Comparison of ENCODE assay signal across 8 mouse cellular contexts in the genomic region with DNA sequence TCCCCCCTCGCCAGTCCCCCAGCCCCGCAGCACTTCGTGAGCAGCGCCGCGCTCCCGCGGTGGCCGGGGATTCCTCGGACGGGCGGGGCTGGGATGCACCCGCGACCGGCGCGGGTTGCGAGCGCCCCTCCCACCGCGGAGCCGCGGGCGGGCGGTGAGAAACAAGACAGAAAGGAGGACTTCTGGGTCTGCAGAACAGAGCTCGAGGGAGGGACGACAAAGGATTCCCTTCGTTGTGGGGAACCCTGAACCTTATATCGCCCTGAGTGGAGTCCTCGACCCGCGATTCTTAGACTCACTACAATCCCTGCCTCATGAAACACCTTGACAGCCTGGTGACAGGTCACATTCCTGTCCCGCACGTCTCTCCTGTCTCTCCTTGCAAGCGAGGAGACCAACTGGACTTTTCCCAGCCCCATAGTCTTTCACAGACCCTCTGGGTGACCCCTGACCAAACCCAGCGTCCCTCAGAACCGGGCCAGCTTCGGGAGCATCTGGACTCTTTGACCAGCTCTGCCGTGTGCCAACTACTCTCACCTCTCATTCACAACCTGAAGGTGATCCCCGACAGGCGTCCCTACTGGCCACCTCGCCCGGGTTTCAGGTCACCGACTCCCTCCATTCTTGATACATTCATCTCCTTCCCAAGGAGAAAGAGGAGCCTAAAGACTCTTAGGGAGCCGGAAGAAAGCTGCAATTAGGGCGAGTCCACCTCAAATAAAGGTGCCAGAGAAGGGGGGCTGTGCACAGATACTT. TPM values are rescaled to one million over a fixed set of nuclear protein-coding genes. Genes with fewer than 3 reads are reported as not detected.
DNase-seq lines count a peak whose midpoint lies in the region; ATAC-seq lines count a peak whose summit lies in the region.

No protein-coding gene starts in this region.

- no peak for DNase-seq in kidney, adult 8-10 months
- peak; percentile 36 for DNase-seq in Muller cell, postnatal 12 days (ENCODE audit: inconsistent ontology term)
- DNase-seq in limb, embryonic 11.5 days (ENCODE audit: low spot score) = peak; percentile 55
- DNase-seq in ovary, postnatal 14 days (ENCODE audit: low spot score) = no peak
- no peak for DNase-seq in frontal cortex, postnatal 10 days (ENCODE audit: low spot score in 2 of 2)

- ATAC-seq in kidney, embryonic 14.5 days (ENCODE audit: low FRiP score, low TSS enrichment) = no peak
- no peak for ATAC-seq in forebrain, embryonic 16.5 days
- no peak for ATAC-seq in limb, embryonic 11.5 days (ENCODE audit: insufficient number of reproducible peaks, low FRiP score, low TSS enrichment, low read depth)
- no peak for ATAC-seq in neural tube, embryonic 14.5 days (ENCODE audit: low read depth)

- 0 out of 2 replicates have a peak overlapping the region, but pooled peaks have one; percentile 59 for H3K27ac ChIP-seq in kidney, embryonic 14.5 days (ENCODE audit: low read depth, low read length)
- H3K27ac ChIP-seq in forebrain, embryonic 16.5 days (ENCODE audit: low read length) = peak overlapping the region; percentile 96
- peak overlapping the region; percentile 69 for H3K27ac ChIP-seq in limb, embryonic 11.5 days (replicated peaks; ENCODE audit: low read depth, low read length)
- peak overlapping the region; percentile 95 for H3K27ac ChIP-seq in neural tube, embryonic 14.5 days (ENCODE audit: low read depth, low read length)

- peak overlapping the region; percentile 49 for H3K4me3 ChIP-seq in kidney, embryonic 14.5 days (ENCODE audit: low read length)
- H3K4me3 ChIP-seq in forebrain, embryonic 16.5 days (replicated peaks; ENCODE audit: low read length) = peak overlapping the region; percentile 59
- H3K4me3 ChIP-seq in limb, embryonic 11.5 days (ENCODE audit: low read depth, low read length) = peak overlapping the region; percentile 37
- peak overlapping the region; percentile 51 for H3K4me3 ChIP-seq in neural tube, embryonic 14.5 days (ENCODE audit: low read depth, low read length)

- H3K9ac ChIP-seq in kidney, embryonic 14.5 days (ENCODE audit: low read depth, low read length) = peak overlapping the region; percentile 63
- peak overlapping the region; percentile 76 for H3K9ac ChIP-seq in forebrain, embryonic 16.5 days (replicated peaks; ENCODE audit: low read depth, low read length)
- peak overlapping the region; percentile 73 for H3K9ac ChIP-seq in limb, embryonic 11.5 days (ENCODE audit: low read length)
- H3K9ac ChIP-seq in neural tube, embryonic 14.5 days (replicated peaks; ENCODE audit: low read depth, low read length) = peak overlapping the region; percentile 63

- peaks cover 6% of the 10 kb centered on the region; the same call in 1 of the 2 replicates for H3K36me3 ChIP-seq in kidney, embryonic 14.5 days (ENCODE audit: control insufficient read depth, insufficient read depth, low read length)
- H3K36me3 ChIP-seq in forebrain, embryonic 16.5 days (ENCODE audit: control insufficient read depth, insufficient read depth) = 0 out of 2 replicates have a peak, but pooled peaks cover 5% of the 10 kb centered on the region
- H3K36me3 ChIP-seq in limb, embryonic 11.5 days (ENCODE audit: control insufficient read depth, insufficient read depth, low read length) = no peaks in the 10 kb centered on the region
- H3K36me3 ChIP-seq in neural tube, embryonic 14.5 days (ENCODE audit: control insufficient read depth, insufficient read depth, low read length) = no peaks in the 10 kb centered on the region

- WGBS in kidney, embryonic 14.5 days = under 1% methylated on average over 46 of the region's 46 CpGs
- under 1% methylated on average over 46 of the region's 46 CpGs for WGBS in forebrain, embryonic 16.5 days
- WGBS in limb, embryonic 11.5 days = under 1% methylated on average over 46 of the region's 46 CpGs
- 1% methylated on average over 46 of the region's 46 CpGs for WGBS in neural tube, embryonic 14.5 days

- H3K27me3 ChIP-seq in kidney, embryonic 14.5 days (ENCODE audit: control insufficient read depth, insufficient read depth, low read length) = peaks cover 34% of the 10 kb centered on the region
- H3K27me3 ChIP-seq in forebrain, embryonic 16.5 days (replicated peaks; ENCODE audit: control insufficient read depth, insufficient read depth, low read length) = no peaks in the 10 kb centered on the region; the same call in 1 of the 2 replicates
- peaks cover 18% of the 10 kb centered on the region for H3K27me3 ChIP-seq in limb, embryonic 11.5 days (ENCODE audit: control insufficient read depth, insufficient read depth, low read length)
- no peaks in the 10 kb centered on the region; the same call in 1 of the 2 replicates for H3K27me3 ChIP-seq in neural tube, embryonic 14.5 days (ENCODE audit: control insufficient read depth, insufficient read depth, low read length)

- peaks cover 38% of the 10 kb centered on the region for H3K4me1 ChIP-seq in kidney, embryonic 14.5 days (ENCODE audit: control insufficient read depth, insufficient read depth, low read length)
- peaks cover 49% of the 10 kb centered on the region for H3K4me1 ChIP-seq in forebrain, embryonic 16.5 days (replicated peaks; ENCODE audit: control insufficient read depth, insufficient read depth, low read length)
- peaks cover 37% of the 10 kb centered on the region for H3K4me1 ChIP-seq in limb, embryonic 11.5 days (ENCODE audit: control insufficient read depth, insufficient read depth, low read length)
- H3K4me1 ChIP-seq in neural tube, embryonic 14.5 days (ENCODE audit: control insufficient read depth, insufficient read depth, low read length) = peaks cover 43% of the 10 kb centered on the region

- H3K9me3 ChIP-seq in kidney, embryonic 14.5 days (ENCODE audit: control insufficient read depth, low read length) = no peaks in the 10 kb centered on the region
- H3K9me3 ChIP-seq in forebrain, embryonic 16.5 days (ENCODE audit: control insufficient read depth, low read length) = no peaks in the 10 kb centered on the region
- no peaks in the 10 kb centered on the region for H3K9me3 ChIP-seq in limb, embryonic 11.5 days (ENCODE audit: control insufficient read depth, low read length)
- no peaks in the 10 kb centered on the region for H3K9me3 ChIP-seq in neural tube, embryonic 14.5 days (ENCODE audit: control insufficient read depth, low read length)

- H3K4me2 ChIP-seq in kidney, embryonic 14.5 days (replicated peaks; ENCODE audit: low read depth, low read length) = peak overlapping the region; percentile 83
- peak overlapping the region; percentile 96 for H3K4me2 ChIP-seq in forebrain, embryonic 16.5 days (ENCODE audit: low read length)
- H3K4me2 ChIP-seq in limb, embryonic 11.5 days (ENCODE audit: low read depth, severe bottlenecking) = peak overlapping the region; percentile 93
- H3K4me2 ChIP-seq in neural tube, embryonic 14.5 days (ENCODE audit: low read depth, low read length) = peak overlapping the region; percentile 96

RNA-seq across cellular contexts. Expression of a gene that starts 1.1 kb away (rescaled TPM):
- polyA plus RNA-seq in kidney, embryonic 14.5 days (2014; fragmentation: Nextera tagmentation; extraction: Ambion mirVana) = 2.5 and 2.6 TPM in 2 replicates
- polyA plus RNA-seq in forebrain, embryonic 16.5 days (2015; fragmentation: Nextera tagmentation; extraction: Ambion mirVana) = 11.2 and 13.4 TPM in 2 replicates
- polyA plus RNA-seq in limb, embryonic 11.5 days (2014; fragmentation: Nextera tagmentation; extraction: Ambion mirVana) = 3.8 and 3.9 TPM in 2 replicates
- 12.6 and 13.0 TPM in 2 replicates for polyA plus RNA-seq in neural tube, embryonic 14.5 days (2014; fragmentation: Nextera tagmentation; extraction: Ambion mirVana)

RNA-seq across cellular contexts. Expression of a gene that starts 9.6 kb away (rescaled TPM):
- 117 and 142 TPM in 2 replicates for polyA plus RNA-seq in kidney, embryonic 14.5 days (2014; fragmentation: Nextera tagmentation; extraction: Ambion mirVana)
- 152 and 167 TPM in 2 replicates for polyA plus RNA-seq in forebrain, embryonic 16.5 days (2015; fragmentation: Nextera tagmentation; extraction: Ambion mirVana)
- polyA plus RNA-seq in limb, embryonic 11.5 days (2014; fragmentation: Nextera tagmentation; extraction: Ambion mirVana) = 154 and 161 TPM in 2 replicates
- 155 and 159 TPM in 2 replicates for polyA plus RNA-seq in neural tube, embryonic 14.5 days (2014; fragmentation: Nextera tagmentation; extraction: Ambion mirVana)

RNA-seq across cellular contexts. Expression of a gene that starts 24.6 kb away (rescaled TPM):
- 4.7 and 5.7 TPM in 2 replicates for polyA plus RNA-seq in kidney, embryonic 14.5 days (2014; fragmentation: Nextera tagmentation; extraction: Ambion mirVana)
- polyA plus RNA-seq in forebrain, embryonic 16.5 days (2015; fragmentation: Nextera tagmentation; extraction: Ambion mirVana) = 7.4 and 8.3 TPM in 2 replicates
- 4.9 and 5.1 TPM in 2 replicates for polyA plus RNA-seq in limb, embryonic 11.5 days (2014; fragmentation: Nextera tagmentation; extraction: Ambion mirVana)
- polyA plus RNA-seq in neural tube, embryonic 14.5 days (2014; fragmentation: Nextera tagmentation; extraction: Ambion mirVana) = 8.9 and 9.3 TPM in 2 replicates

RNA-seq across cellular contexts. Expression of a gene that starts 28.4 kb away (rescaled TPM):
- polyA plus RNA-seq in kidney, embryonic 14.5 days (2014; fragmentation: Nextera tagmentation; extraction: Ambion mirVana) = 0.09 and 0.19 TPM in 2 replicates
- polyA plus RNA-seq in forebrain, embryonic 16.5 days (2015; fragmentation: Nextera tagmentation; extraction: Ambion mirVana) = 1.6 and 1.9 TPM in 2 replicates
- polyA plus RNA-seq in limb, embryonic 11.5 days (2014; fragmentation: Nextera tagmentation; extraction: Ambion mirVana) = 0.09 and 0.34 TPM in 2 replicates
- polyA plus RNA-seq in neural tube, embryonic 14.5 days (2014; fragmentation: Nextera tagmentation; extraction: Ambion mirVana) = 1.7 and 2.6 TPM in 2 replicates

RNA-seq across cellular contexts. Expression of a gene that starts 33.1 kb away (rescaled TPM):
- polyA plus RNA-seq in kidney, embryonic 14.5 days (2014; fragmentation: Nextera tagmentation; extraction: Ambion mirVana) = 5,375 and 6,285 TPM in 2 replicates
- polyA plus RNA-seq in forebrain, embryonic 16.5 days (2015; fragmentation: Nextera tagmentation; extraction: Ambion mirVana) = 2,480 and 2,641 TPM in 2 replicates
- 3,769 and 3,846 TPM in 2 replicates for polyA plus RNA-seq in limb, embryonic 11.5 days (2014; fragmentation: Nextera tagmentation; extraction: Ambion mirVana)
- polyA plus RNA-seq in neural tube, embryonic 14.5 days (2014; fragmentation: Nextera tagmentation; extraction: Ambion mirVana) = 2,427 and 2,505 TPM in 2 replicates

Comparison
In these comparisons a context has a peak if more than half of its experiments do, and no peak if none do; other contexts are left out.
1. DNase-seq: peak in Muller cell, postnatal 12 days (single experiment) and limb, embryonic 11.5 days (single experiment); none in kidney, adult 8-10 months (0 of 2), ovary, postnatal 14 days (single experiment) and frontal cortex, postnatal 10 days (0 of 2).
2. Peak in every context shown above with its lines, with median percentiles within 50 percentile points of each other: H3K27ac ChIP-seq, H3K4me2 ChIP-seq, H3K4me3 ChIP-seq and H3K9ac ChIP-seq.